Mouse (Mus musculus): ENCODE data around the gene Morc2b. TPM values are rescaled to one million over a fixed set of nuclear protein-coding genes. Genes with fewer than 3 reads are reported as not detected.

The Morc2b gene
- polyA plus RNA-seq, 1 experiment from 2014 or later: 0.64 TPM

Other genes starting within 250 kb of the Morc2b start
- 6.1 and 7.2 TPM in 2 replicates for gene Zfp870, start 248.0 kb downstream of the Morc2b start, polyA plus RNA-seq (2015; fragmentation: Nextera tagmentation; extraction: Ambion mirVana)
- gene Cyp4f14, start 222.3 kb downstream of the Morc2b start, polyA plus RNA-seq (2015; fragmentation: Nextera tagmentation; extraction: Ambion mirVana): not detected in 2 replicates
- gene Cyp4f13, start 192.3 kb downstream of the Morc2b start, polyA plus RNA-seq (2015; fragmentation: Nextera tagmentation; extraction: Ambion mirVana): 7.0 and 8.2 TPM in 2 replicates
- 8.8 and 10.2 TPM in 2 replicates for gene Zfp472, start 173.9 kb downstream of the Morc2b start, polyA plus RNA-seq (2015; fragmentation: Nextera tagmentation; extraction: Ambion mirVana)
- gene Zfp952, start 146.6 kb downstream of the Morc2b start, polyA plus RNA-seq (2015; fragmentation: Nextera tagmentation; extraction: Ambion mirVana): 19.3 and 23.2 TPM in 2 replicates
- gene Zfp763, start 106.3 kb downstream of the Morc2b start, polyA plus RNA-seq (2015; fragmentation: Nextera tagmentation; extraction: Ambion mirVana): 25.9 and 27.4 TPM in 2 replicates
- not detected in 2 replicates for gene 4921501E09Rik, start 71.6 kb downstream of the Morc2b start, polyA plus RNA-seq (2015; fragmentation: Nextera tagmentation; extraction: Ambion mirVana)
- 17.7 and 23.4 TPM in 2 replicates for gene Zfp563, start 50.4 kb downstream of the Morc2b start, polyA plus RNA-seq (2015; fragmentation: Nextera tagmentation; extraction: Ambion mirVana)
- gene Olfr55, start 28.8 kb upstream of the Morc2b start, polyA plus RNA-seq (2015; fragmentation: Nextera tagmentation; extraction: Ambion mirVana): 0.06 and 0.11 TPM in 2 replicates
- not detected in 2 replicates for gene Olfr239, start 51.6 kb upstream of the Morc2b start, polyA plus RNA-seq (2015; fragmentation: Nextera tagmentation; extraction: Ambion mirVana)
- gene Olfr1564, start 82.0 kb upstream of the Morc2b start, polyA plus RNA-seq (2015; fragmentation: Nextera tagmentation; extraction: Ambion mirVana): 0.06 TPM in 1 of 2 replicates, not detected in the other
- 22.5 and 24.4 TPM in 2 replicates for gene Zfp955a, start 115.5 kb upstream of the Morc2b start, polyA plus RNA-seq (2015; fragmentation: Nextera tagmentation; extraction: Ambion mirVana)
- gene Olfr63, start 125.0 kb upstream of the Morc2b start, polyA plus RNA-seq (2015; fragmentation: Nextera tagmentation; extraction: Ambion mirVana): 0.03 and 0.07 TPM in 2 replicates
- 18.8 and 22.0 TPM in 2 replicates for gene Zfp955b, start 149.9 kb upstream of the Morc2b start, polyA plus RNA-seq (2015; fragmentation: Nextera tagmentation; extraction: Ambion mirVana)
- 12.9 and 15.2 TPM in 2 replicates for gene Zfp81, start 219.2 kb upstream of the Morc2b start, polyA plus RNA-seq (2015; fragmentation: Nextera tagmentation; extraction: Ambion mirVana)